Mouse (Mus musculus): ENCODE data around the gene Otud1. TPM values are rescaled to one million over a fixed set of nuclear protein-coding genes. Genes with fewer than 3 reads are reported as not detected.
A peak's percentile ranks its signal among the peaks of the same experiment; 100 is the strongest.

Otud1 gene
- polyA plus RNA-seq, 1 experiment = 1.0 TPM

- H3K36me3 ChIP-seq (ENCODE audit: control insufficient read depth) = no peaks in the 10 kb centered on the region
- TF ChIP-seq GATA1 (IDR thresholded peaks at IDR 0.05; ENCODE audit: low read length) = no peak
- no peak for TF ChIP-seq TAL1 (IDR thresholded peaks at IDR 0.05; ENCODE audit: low read length)
- no peaks in the 10 kb centered on the region for H3K9me3 ChIP-seq (ENCODE audit: control insufficient read depth, low read length)
- no peak overlapping the region for H3K4me3 ChIP-seq (replicated peaks)
- peaks cover 20% of the 10 kb centered on the region for H3K27me3 ChIP-seq (ENCODE audit: control insufficient read depth)
- H3K4me1 ChIP-seq (ENCODE audit: control insufficient read depth) = no peaks in the 10 kb centered on the region
These were observed 7.3 kb downstream of the Otud1 start for GRCm38 (mm10) chr2:19664555-19665475.

GRCm38 (mm10) chr2:19665841-19666240 is 8.3 kb downstream of the Otud1 start:
- TF ChIP-seq TAL1 (IDR thresholded peaks at IDR 0.05; ENCODE audit: low read length) = no peak
- TF ChIP-seq GATA1 (IDR thresholded peaks at IDR 0.05; ENCODE audit: low read length) = no peak
- Histone ChIP-seq H3K4me3 (replicated peaks) (no peak overlapping the region), H3K36me3 (ENCODE audit: control insufficient read depth) (no peaks in the 10 kb centered on the region), H3K4me1 (ENCODE audit: control insufficient read depth) (no peaks in the 10 kb centered on the region), H3K9me3 (ENCODE audit: control insufficient read depth, low read length) (no peaks in the 10 kb centered on the region), H3K27me3 (ENCODE audit: control insufficient read depth) (peaks cover 11% of the 10 kb centered on the region)

DNA sequence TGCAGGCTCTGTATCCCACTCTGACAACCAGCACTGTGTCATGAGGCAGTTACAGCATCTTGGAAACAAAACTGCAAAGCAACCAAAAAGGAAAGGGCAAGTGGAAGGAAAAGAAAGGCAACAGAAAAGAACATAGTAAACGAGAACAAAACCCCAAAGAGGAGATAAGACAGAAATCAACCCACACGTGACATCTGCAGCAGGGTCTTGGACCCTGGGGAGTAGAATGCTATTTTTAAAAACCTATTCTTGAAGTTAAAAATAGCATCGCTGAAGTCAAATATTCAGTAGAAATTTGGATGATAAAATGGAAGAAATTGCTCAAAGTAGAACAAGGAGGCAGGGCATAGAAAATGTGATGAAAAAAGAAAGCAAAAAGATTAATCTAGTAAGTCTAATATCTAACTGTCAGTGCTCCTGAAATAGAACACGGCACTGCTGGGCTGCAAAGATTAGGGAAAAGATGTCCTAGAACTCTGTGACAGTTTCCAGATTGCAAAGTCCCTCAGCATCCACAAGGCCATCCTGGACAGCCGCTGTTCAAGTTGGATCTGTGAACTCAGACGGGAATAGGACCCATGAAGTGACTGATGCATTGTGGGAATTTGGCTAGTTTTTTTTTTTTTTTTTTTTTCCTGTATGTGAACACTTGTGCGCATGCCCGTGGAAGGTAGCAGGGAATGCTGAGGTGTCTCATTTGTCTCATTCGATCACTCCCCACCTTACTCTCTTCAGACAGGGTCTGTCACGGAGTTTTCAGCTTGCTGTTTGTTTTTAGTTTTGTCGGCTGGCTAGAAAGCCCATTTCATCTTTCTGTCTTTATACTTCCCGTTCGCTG is 13.5 kb downstream of the Otud1 start:
- Histone ChIP-seq H3K4me1 (ENCODE audit: control insufficient read depth) (no peaks in the 10 kb centered on the region), H3K36me3 (ENCODE audit: control insufficient read depth) (no peaks in the 10 kb centered on the region), H3K9me3 (ENCODE audit: control insufficient read depth, low read length) (no peaks in the 10 kb centered on the region), H3K4me3 (replicated peaks) (no peak overlapping the region), H3K27me3 (ENCODE audit: control insufficient read depth) (peaks cover 3% of the 10 kb centered on the region; the same call in 1 of the 2 replicates)
- no peak for TF ChIP-seq GATA1 (IDR thresholded peaks at IDR 0.05; ENCODE audit: low read length)
- TF ChIP-seq TAL1 (IDR thresholded peaks at IDR 0.05; ENCODE audit: low read length) = no peak

DNA sequence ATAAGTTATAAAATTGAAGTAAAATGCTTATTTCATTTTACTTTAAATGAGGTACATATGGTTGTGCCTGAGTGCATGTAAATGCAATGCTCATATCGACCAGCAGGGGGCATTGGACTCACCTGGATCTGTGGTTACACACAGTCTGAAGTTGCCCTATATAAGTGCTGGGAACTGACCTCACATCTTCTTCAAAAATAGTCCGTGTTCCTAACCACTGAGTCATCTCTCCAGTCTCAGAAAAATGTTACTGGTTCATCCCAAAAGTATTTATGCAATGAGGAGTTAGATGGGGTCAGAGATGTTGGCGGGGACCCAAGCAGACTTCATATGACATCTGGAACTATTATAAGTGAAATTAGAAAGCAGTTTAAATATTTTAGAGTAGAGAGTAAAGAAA is 25.4 kb downstream of the Otud1 start:
- TF ChIP-seq GATA1 (IDR thresholded peaks at IDR 0.05; ENCODE audit: low read length) (no peak), TAL1 (IDR thresholded peaks at IDR 0.05; ENCODE audit: low read length) (no peak)
- no peaks in the 10 kb centered on the region for H3K9me3 ChIP-seq (ENCODE audit: control insufficient read depth, low read length)
- no peak overlapping the region for H3K4me3 ChIP-seq (replicated peaks)
- no peaks in the 10 kb centered on the region for H3K36me3 ChIP-seq (ENCODE audit: control insufficient read depth)
- no peaks in the 10 kb centered on the region for H3K4me1 ChIP-seq (ENCODE audit: control insufficient read depth)
- H3K27me3 ChIP-seq (ENCODE audit: control insufficient read depth) = no peaks in the 10 kb centered on the region; the same call in 1 of the 2 replicates

DNA sequence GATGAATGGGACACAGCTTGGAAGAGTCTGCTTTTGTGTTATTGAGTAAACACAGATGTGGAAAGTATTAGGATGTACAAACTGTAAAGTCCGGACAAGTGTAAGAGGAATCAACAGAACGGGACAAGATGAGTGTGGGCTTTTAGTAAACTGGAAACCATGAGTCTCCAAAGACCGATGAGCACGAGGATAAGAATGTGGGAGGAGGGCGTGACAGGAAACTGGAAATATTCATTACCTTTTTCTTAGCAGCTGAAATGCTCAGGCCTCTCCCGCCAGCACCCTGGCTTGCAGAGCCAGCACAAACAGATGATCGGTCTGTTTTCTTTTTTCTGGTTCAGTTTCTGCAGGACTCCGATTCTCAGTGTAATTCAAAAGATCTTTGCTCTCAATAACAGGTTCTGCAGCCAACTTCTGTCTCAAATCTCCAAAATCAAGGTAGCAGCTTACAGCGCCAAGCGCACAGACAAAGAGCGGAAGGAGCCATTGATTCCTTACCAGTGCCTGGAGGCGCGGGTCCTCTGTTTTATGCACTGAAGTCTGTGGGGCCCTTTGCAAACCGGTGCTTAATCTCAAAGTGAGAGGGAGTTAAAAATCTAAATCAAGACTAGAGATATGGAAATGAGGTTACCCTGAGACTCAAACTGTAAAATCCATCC is 28.1 kb downstream of the Otud1 start:
- TF ChIP-seq TAL1 (IDR thresholded peaks at IDR 0.05; ENCODE audit: low read length) (no peak), GATA1 (IDR thresholded peaks at IDR 0.05; ENCODE audit: low read length) (no peak)
- no peak overlapping the region for H3K4me3 ChIP-seq (replicated peaks)
- no peaks in the 10 kb centered on the region for H3K27me3 ChIP-seq (ENCODE audit: control insufficient read depth)
- peaks cover 5% of the 10 kb centered on the region for H3K4me1 ChIP-seq (ENCODE audit: control insufficient read depth)
- H3K36me3 ChIP-seq (ENCODE audit: control insufficient read depth) = no peaks in the 10 kb centered on the region
- no peaks in the 10 kb centered on the region for H3K9me3 ChIP-seq (ENCODE audit: control insufficient read depth, low read length)

DNA sequence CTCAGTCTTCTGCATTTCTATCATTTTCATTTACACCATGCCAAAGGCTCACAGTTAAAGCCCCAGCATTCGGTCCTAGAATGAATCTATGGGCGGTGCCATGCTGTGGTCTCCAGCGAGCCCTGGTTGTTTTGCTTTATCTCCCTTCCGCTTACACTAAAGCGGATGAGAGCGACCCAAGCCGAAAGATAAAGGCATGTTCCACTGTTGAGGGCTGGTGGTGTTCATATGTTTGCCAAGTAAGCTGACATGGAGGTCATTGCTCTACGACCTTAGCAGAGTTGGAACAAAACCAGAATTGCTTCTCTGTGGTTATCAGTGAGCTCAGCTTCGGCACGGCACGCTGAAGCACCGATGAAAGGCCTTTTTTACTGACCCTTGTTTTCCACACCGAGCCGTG is 32.5 kb downstream of the Otud1 start:
- TF ChIP-seq TAL1 (IDR thresholded peaks at IDR 0.05; ENCODE audit: low read length) (no peak), GATA1 (IDR thresholded peaks at IDR 0.05; ENCODE audit: low read length) (no peak)
- peaks cover 5% of the 10 kb centered on the region for H3K27me3 ChIP-seq (ENCODE audit: control insufficient read depth)
- H3K4me1 ChIP-seq (ENCODE audit: control insufficient read depth) = peaks cover 5% of the 10 kb centered on the region
- no peaks in the 10 kb centered on the region for H3K9me3 ChIP-seq (ENCODE audit: control insufficient read depth, low read length)
- H3K36me3 ChIP-seq (ENCODE audit: control insufficient read depth) = no peaks in the 10 kb centered on the region
- H3K4me3 ChIP-seq (replicated peaks) = no peak overlapping the region

- H3K9me3 ChIP-seq (ENCODE audit: control insufficient read depth, low read length) = no peaks in the 10 kb centered on the region
- peak overlapping the region; percentile 24 for H3K4me3 ChIP-seq (replicated peaks)
- peaks cover 2% of the 10 kb centered on the region; the same call in 1 of the 2 replicates for H3K27me3 ChIP-seq (ENCODE audit: control insufficient read depth)
- no peaks in the 10 kb centered on the region for H3K36me3 ChIP-seq (ENCODE audit: control insufficient read depth)
- peaks cover 43% of the 10 kb centered on the region for H3K4me1 ChIP-seq (ENCODE audit: control insufficient read depth)
- peak; percentile 44; the same call in 1 of the 2 replicates for TF ChIP-seq GATA1 (IDR thresholded peaks at IDR 0.05; ENCODE audit: low read length)
- peak; percentile 81 for TF ChIP-seq TAL1 (IDR thresholded peaks at IDR 0.05; ENCODE audit: low read length)
These were observed 42.2 kb downstream of the Otud1 start for GRCm38 (mm10) chr2:19699573-19700295.

GRCm38 (mm10) chr2:19701386-19701785 is 43.8 kb downstream of the Otud1 start:
- Histone ChIP-seq H3K36me3 (ENCODE audit: control insufficient read depth) (no peaks in the 10 kb centered on the region), H3K27me3 (ENCODE audit: control insufficient read depth) (no peaks in the 10 kb centered on the region), H3K4me1 (ENCODE audit: control insufficient read depth) (peaks cover 43% of the 10 kb centered on the region), H3K4me3 (replicated peaks) (no peak overlapping the region), H3K9me3 (ENCODE audit: control insufficient read depth, low read length) (no peaks in the 10 kb centered on the region)
- no peak for TF ChIP-seq GATA1 (IDR thresholded peaks at IDR 0.05; ENCODE audit: low read length)
- TF ChIP-seq TAL1 (IDR thresholded peaks at IDR 0.05; ENCODE audit: low read length) = no peak
